Mouse (Mus musculus) embryonic facial prominence, embryonic 12.5 days (tissue): ENCODE data around the gene Cdhr4. TPM values are rescaled to one million over a fixed set of nuclear protein-coding genes. Genes with fewer than 3 reads are reported as not detected.

ENCODE experiments used
- ATAC-seq: fragments of 200-750 bp; cut with Nextera tagmentation; 2 replicates; pipeline ENCODE4 v1.8.0; 2017; ENCODE audit not compliant: insufficient number of reproducible peaks, insufficient read depth, low FRiP score, low TSS enrichment
- H3K27ac ChIP-seq: fragments of 300-500 bp; sonication (generic); 2 replicates; pipeline ENCODE4 v1.5.1; 2016; ENCODE audit warnings: mild to moderate bottlenecking
- H3K27me3 ChIP-seq: fragments of 300-500 bp; sonication (generic); 2 replicates; pipeline ENCODE4 v1.6.1; 2016; ENCODE audit warnings: mild to moderate bottlenecking, moderate library complexity
- H3K36me3 ChIP-seq: fragments of 300-500 bp; sonication (generic); 2 replicates; pipeline ENCODE4 v1.6.1; 2016; ENCODE audit warnings: mild to moderate bottlenecking
- H3K4me1 ChIP-seq: fragments of 300-500 bp; sonication (generic); 2 replicates; pipeline ENCODE4 v1.6.1; 2016
- H3K4me2 ChIP-seq: fragments of 300-500 bp; sonication (generic); replicated peaks from 2 replicates; pipeline ENCODE4 v1.6.1; 2016; ENCODE audit warnings: mild to moderate bottlenecking, moderate library complexity
- H3K4me3 ChIP-seq: fragments of 300-500 bp; sonication (generic); 2 replicates; pipeline ENCODE4 v1.5.1; 2016; ENCODE audit warnings: mild to moderate bottlenecking
- H3K9ac ChIP-seq: fragments of 300-500 bp; sonication (generic); 2 replicates; pipeline ENCODE4 v1.6.1; 2016; ENCODE audit warnings: mild to moderate bottlenecking, moderate library complexity
- H3K9me3 ChIP-seq: fragments of 300-500 bp; sonication (generic); 2 replicates; pipeline ENCODE4 v1.6.1; 2016; ENCODE audit warnings: mild to moderate bottlenecking, moderate library complexity
- WGBS: fragments of 180-500 bp; shearing (Covaris S2); methylation state at CpG from one replicate; pipeline ENCODE4 v1.1.7; 2016; 5-methylcytosine and 5-hydroxymethylcytosine counted together
- polyA plus RNA-seq: library from polyadenylated mRNA; unstranded; fragments of >200 nt; fragmentation: Nextera tagmentation; extraction: Ambion mirVana; gene quantifications from 2 replicates; pipeline ENCODE4 v1.2.1, GENCODE M21; 2016

Cdhr4 gene
- polyA plus RNA-seq = 14.6 and 16.2 TPM in 2 replicates

DNA sequence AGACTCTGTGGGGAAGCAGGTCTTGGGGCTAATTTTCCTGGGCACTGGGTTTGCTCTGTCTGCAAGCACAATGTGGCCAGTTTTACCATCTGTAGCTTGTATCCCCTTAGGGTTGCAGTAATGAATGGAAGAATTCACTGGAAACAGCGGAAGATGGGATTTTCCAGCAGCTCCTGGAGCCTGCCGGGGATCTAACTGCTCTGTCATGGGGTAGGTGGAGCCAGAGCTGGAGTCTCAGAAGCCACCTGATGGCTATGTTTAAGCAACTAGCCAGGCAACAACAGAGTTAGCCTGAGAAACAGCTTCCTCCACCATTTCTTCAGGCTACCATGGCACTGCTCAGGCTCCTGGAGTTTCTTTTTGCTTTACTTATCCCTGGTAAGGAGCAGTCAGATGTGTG lies at the start of gene Cdhr4:
Gene Cdhr4 (plus strand): TSS at position 301 of the 400 bp plus-strand sequence.
- ATAC-seq = no peak
- no peaks in the 10 kb centered on the region for H3K27me3 ChIP-seq
- no peaks in the 10 kb centered on the region for H3K36me3 ChIP-seq
- no peaks in the 10 kb centered on the region for H3K9me3 ChIP-seq
- peak within 1 kb of the TSS; percentile 5; the same call in 1 of the 2 replicates for H3K27ac ChIP-seq
- H3K4me1 ChIP-seq = peaks cover 10% of the 10 kb centered on the region; the same call in 1 of the 2 replicates
- H3K4me3 ChIP-seq = no peak within 1 kb of the TSS
- H3K9ac ChIP-seq = no peak within 1 kb of the TSS
- WGBS = 26% methylated on average over 2 of the region's 2 CpGs
- H3K4me2 ChIP-seq = no peak within 1 kb of the TSS

- Histone ChIP-seq H3K27me3 (no peaks in the 10 kb centered on the region), H3K36me3 (no peaks in the 10 kb centered on the region), H3K9me3 (no peaks in the 10 kb centered on the region), H3K4me3 (no peak overlapping the region), H3K9ac (no peak overlapping the region), H3K27ac (no peak overlapping the region), H3K4me2 (no peak overlapping the region), H3K4me1 (peaks cover 12% of the 10 kb centered on the region)
- ATAC-seq = no peak
- WGBS = 90% methylated on average over 31 of the region's 31 CpGs
Observed at GRCm38 (mm10) chr9:107947241-107948194, 44.8 kb upstream of the Cdhr4 start.

DNA sequence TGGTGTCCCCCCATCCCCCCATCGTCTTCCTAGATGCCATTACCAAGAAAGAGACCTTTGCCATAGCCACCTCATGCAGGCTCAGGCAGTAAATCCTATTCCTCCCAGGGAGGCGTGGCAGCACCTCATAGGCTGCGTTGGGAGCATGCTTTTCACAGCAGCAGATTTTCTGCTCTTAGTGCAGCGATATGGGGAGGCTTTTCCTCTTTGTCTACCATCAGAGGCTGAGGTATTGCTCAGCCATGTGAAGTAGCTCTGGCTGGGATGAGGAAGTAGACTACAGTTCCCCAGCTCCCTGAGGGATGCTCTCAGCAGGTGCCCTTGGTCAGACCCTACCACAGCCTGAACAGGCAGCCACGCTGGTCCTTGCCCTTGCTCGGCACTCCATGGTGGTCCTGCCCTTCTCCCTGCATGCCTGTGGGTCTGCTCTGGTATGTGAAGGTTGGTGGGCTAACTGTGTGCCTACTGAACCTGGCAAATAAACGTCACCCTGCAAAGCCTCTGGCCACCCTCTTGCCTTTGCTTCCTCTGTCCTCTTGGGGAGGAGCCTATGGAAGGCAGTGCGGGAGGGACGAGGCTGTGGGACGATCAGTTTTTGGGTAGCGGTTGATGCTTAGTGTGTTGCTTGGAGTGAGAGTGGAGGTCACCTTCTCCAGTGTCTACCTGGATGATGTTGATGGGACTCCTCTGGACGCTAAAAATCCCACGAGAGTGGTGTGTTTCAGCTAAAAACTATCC lies 42.9 kb upstream of the Cdhr4 start:
- H3K9me3 ChIP-seq = no peaks in the 10 kb centered on the region
- no peak overlapping the region for H3K27ac ChIP-seq
- peaks cover 12% of the 10 kb centered on the region for H3K4me1 ChIP-seq
- H3K36me3 ChIP-seq = no peaks in the 10 kb centered on the region
- H3K4me2 ChIP-seq = no peak overlapping the region
- no peak overlapping the region for H3K9ac ChIP-seq
- ATAC-seq = no peak
- no peak overlapping the region for H3K4me3 ChIP-seq
- WGBS = 77% methylated on average over 13 of the region's 13 CpGs
- no peaks in the 10 kb centered on the region for H3K27me3 ChIP-seq

DNA sequence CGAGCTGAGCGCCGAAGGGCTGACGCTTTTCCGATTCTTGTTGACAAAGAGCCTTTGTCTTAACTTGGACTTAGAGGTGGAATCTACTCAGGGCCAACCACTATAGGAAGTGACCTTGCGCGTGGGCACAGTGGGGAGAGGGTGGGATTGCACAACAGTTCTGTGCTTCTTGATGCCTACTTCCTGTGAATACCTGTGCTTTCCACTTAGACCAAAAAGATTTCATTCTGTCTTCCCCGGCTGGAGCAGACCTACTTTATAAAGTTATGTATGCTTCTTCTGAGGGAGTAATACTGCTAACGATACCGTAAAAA lies 42.4 kb upstream of the Cdhr4 start, which contains the start of gene Traip:
Gene Traip (plus strand): TSS at position 215 of the 314 bp plus-strand sequence.
- H3K9ac ChIP-seq = peak within 1 kb of the TSS; percentile 64
- no peaks in the 10 kb centered on the region for H3K9me3 ChIP-seq
- peak within 1 kb of the TSS; percentile 78 for H3K4me2 ChIP-seq
- WGBS = 83% methylated on average over 10 of the region's 10 CpGs
- peaks cover 12% of the 10 kb centered on the region for H3K4me1 ChIP-seq
- H3K27ac ChIP-seq = peak within 1 kb of the TSS; percentile 63; the same call in 1 of the 2 replicates
- peak within 1 kb of the TSS; percentile 78 for H3K4me3 ChIP-seq
- H3K36me3 ChIP-seq = no peaks in the 10 kb centered on the region
- no peak for ATAC-seq
- H3K27me3 ChIP-seq = no peaks in the 10 kb centered on the region

- 15% methylated on average over 45 of the region's 45 CpGs for WGBS
Observed at GRCm38 (mm10) chr9:107950460-107951355, 41.6 kb upstream of the Cdhr4 start.

DNA sequence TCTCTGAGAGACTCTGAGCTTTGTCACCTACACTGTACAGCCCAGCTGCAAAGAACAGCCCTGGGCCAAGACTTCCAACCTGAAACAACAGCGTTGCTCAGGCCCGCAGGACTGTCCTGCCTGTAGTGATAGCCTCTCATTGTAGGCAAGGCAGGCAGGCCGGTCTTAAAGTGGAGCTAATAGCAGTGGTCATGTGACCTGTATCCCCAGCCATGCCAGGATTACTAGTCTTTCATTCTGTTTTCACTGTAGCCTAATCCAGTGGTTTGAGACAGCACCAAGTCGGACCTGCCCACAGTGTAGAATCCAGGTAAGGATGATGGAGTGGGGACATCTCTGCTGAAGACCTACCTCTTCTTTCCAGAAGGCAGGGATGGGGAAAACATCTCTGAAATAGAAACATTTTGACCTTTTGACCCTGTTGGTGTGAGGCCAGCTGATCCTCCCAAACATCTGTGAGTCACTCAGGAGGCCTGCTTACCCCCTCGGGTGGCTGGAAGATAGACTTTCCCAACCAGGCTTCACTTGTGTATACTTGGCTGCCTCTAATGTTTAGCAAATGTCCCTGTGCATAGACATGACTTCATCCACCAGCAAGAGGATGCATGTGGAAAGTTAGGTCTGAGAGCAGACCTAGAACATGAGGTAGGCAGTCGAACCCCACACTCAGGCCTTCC lies 36.5 kb upstream of the Cdhr4 start:
- no peaks in the 10 kb centered on the region for H3K9me3 ChIP-seq
- peaks cover 9% of the 10 kb centered on the region for H3K4me1 ChIP-seq
- H3K4me3 ChIP-seq = no peak overlapping the region
- no peaks in the 10 kb centered on the region for H3K27me3 ChIP-seq
- ATAC-seq = no peak
- H3K9ac ChIP-seq = no peak overlapping the region
- WGBS = 70% methylated on average over 6 of the region's 6 CpGs
- peaks cover 36% of the 10 kb centered on the region for H3K36me3 ChIP-seq
- H3K4me2 ChIP-seq = no peak overlapping the region
- no peak overlapping the region for H3K27ac ChIP-seq

More at GRCm38 (mm10) chr9:107950460-107951355, 41.6 kb upstream of the Cdhr4 start:
- Histone ChIP-seq H3K27ac (peak overlapping the region; percentile 63; the same call in 1 of the 2 replicates), H3K4me2 (peak overlapping the region; percentile 78), H3K27me3 (no peaks in the 10 kb centered on the region), H3K36me3 (no peaks in the 10 kb centered on the region), H3K9ac (peak overlapping the region; percentile 64), H3K9me3 (no peaks in the 10 kb centered on the region), H3K4me1 (peaks cover 12% of the 10 kb centered on the region), H3K4me3 (peak overlapping the region; percentile 78)
- peak; percentile 89 for ATAC-seq

- no peak for ATAC-seq
- Histone ChIP-seq H3K27me3 (no peaks in the 10 kb centered on the region), H3K9me3 (no peaks in the 10 kb centered on the region), H3K36me3 (peaks cover 50% of the 10 kb centered on the region), H3K4me3 (no peak overlapping the region), H3K4me1 (no peaks in the 10 kb centered on the region), H3K4me2 (no peak overlapping the region), H3K9ac (no peak overlapping the region), H3K27ac (no peak overlapping the region)
- 66% methylated on average over 6 of the region's 6 CpGs for WGBS
Observed at GRCm38 (mm10) chr9:107957141-107957540, 35.2 kb upstream of the Cdhr4 start.

DNA sequence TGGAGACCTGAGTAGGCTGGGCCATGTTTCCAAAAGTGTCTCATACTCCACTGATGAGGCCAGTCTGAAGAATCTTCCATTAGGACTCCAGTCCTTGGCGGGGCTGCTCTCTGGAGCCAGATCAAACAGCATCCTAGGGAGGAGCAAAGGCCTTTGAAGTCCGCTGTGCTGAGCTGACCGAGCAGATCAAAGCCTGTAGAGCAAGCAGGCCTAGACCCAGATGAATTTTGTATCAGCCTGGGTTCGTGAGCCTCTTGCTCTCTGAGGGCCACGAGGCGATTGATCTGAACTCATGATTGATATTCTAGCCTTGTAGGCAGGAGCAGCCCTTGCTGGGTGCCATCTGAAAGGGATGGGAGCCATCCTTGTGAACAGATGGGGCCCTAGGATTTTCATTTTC lies 32.4 kb upstream of the Cdhr4 start:
- no peak overlapping the region for H3K4me2 ChIP-seq
- H3K9me3 ChIP-seq = no peaks in the 10 kb centered on the region
- WGBS = 76% methylated on average over 6 of the region's 6 CpGs
- H3K4me3 ChIP-seq = no peak overlapping the region
- H3K9ac ChIP-seq = no peak overlapping the region
- H3K36me3 ChIP-seq = peaks cover 55% of the 10 kb centered on the region
- H3K4me1 ChIP-seq = no peaks in the 10 kb centered on the region
- H3K27ac ChIP-seq = no peak overlapping the region
- ATAC-seq = no peak
- H3K27me3 ChIP-seq = no peaks in the 10 kb centered on the region

DNA sequence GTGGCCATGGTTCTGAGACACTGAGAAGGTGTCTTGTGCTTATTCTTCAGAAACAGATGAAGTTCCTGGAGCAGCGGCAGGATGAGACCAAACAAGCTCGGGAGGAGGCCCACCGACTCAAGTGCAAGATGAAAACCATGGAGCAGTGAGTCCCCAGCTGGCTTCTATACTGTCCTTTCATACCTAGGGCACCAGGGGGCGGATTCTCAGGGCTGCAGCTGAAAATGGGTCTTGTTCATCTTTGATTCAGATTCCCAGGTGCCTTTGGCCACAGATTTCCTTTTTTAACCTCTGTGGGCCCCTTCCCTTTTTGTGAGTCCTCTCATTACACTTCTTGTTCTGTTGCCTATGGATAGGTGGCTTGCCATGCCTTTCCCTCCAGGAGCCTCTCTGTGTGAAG lies 31.4 kb upstream of the Cdhr4 start:
- ATAC-seq = no peak
- H3K36me3 ChIP-seq = peaks cover 54% of the 10 kb centered on the region
- no peak overlapping the region for H3K4me2 ChIP-seq
- H3K4me3 ChIP-seq = no peak overlapping the region
- H3K4me1 ChIP-seq = no peaks in the 10 kb centered on the region
- H3K27ac ChIP-seq = no peak overlapping the region
- no peaks in the 10 kb centered on the region for H3K27me3 ChIP-seq
- H3K9ac ChIP-seq = no peak overlapping the region
- no peaks in the 10 kb centered on the region for H3K9me3 ChIP-seq
- WGBS = 70% methylated on average over 4 of the region's 4 CpGs

GRCm38 (mm10) chr9:107961351-107961762 lies 30.9 kb upstream of the Cdhr4 start:
- whole genome bisulfite sequencing = 90% methylated on average over 10 of the region's 10 CpGs
- Histone ChIP-seq H3K9ac (no peak overlapping the region), H3K36me3 (peaks cover 53% of the 10 kb centered on the region)

More at GRCm38 (mm10) chr9:107961351-107961762, 30.9 kb upstream of the Cdhr4 start:
- Histone ChIP-seq H3K4me3 (no peak overlapping the region), H3K4me1 (no peaks in the 10 kb centered on the region), H3K27me3 (no peaks in the 10 kb centered on the region), H3K27ac (no peak overlapping the region), H3K9me3 (no peaks in the 10 kb centered on the region), H3K4me2 (no peak overlapping the region)
- no peak for ATAC-seq
